Mouse (Mus musculus): ENCODE results near the gene Arhgef10l.

DNA sequence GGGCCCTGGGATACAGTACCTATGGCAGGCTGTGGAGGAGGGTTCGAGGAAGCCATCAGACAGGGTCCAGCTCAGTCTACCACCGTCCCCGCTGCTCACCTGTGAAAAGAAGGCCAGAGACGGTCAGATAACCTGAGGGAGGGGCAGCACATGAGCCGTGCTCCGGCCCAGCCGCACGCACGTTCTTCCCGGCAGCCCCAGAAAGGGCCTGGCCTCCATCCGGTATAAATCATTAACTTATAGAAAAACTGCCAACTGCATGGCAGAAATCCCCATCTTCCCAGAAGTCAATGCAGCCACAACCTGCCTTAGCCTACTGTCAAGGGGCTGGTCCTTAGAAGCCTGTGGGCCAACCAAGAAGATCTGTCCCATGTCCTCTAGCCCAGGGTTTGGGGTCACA, 48.9 kb downstream of the Arhgef10l start:
- TF ChIP-seq CTCF (IDR thresholded peaks at IDR 0.05; ENCODE audit: borderline replicate concordance, insufficient read depth, low read depth, low read length) (no peak), POLR2A (IDR thresholded peaks at IDR 0.05; ENCODE audit: borderline replicate concordance, insufficient read depth, low read length) (no peak)
